Mouse (Mus musculus) large intestine, adult 2 months (tissue): ENCODE measurements around the gene Acss1. TPM values are rescaled to one million over a fixed set of nuclear protein-coding genes. Genes with fewer than 3 reads are reported as not detected.

Experiments
- DNase-seq: peaks from one replicate; pipeline ENCODE4 v3.0.0-alpha.2; 2012; ENCODE audit warnings: low read depth, low spot score
- WGBS: fragments of 180-500 bp; shearing (Covaris S2); methylation state at CpG from one replicate; pipeline ENCODE4 v1.1.7; 2018; 5-methylcytosine and 5-hydroxymethylcytosine counted together
- polyA plus RNA-seq: library from polyadenylated mRNA; depleted of rRNA; stranded (reverse); fragments of >200 nt; gene quantifications from 2 replicates; pipeline ENCODE4 v1.2.3, GENCODE M21; 2012

Acss1 gene
- polyA plus RNA-seq, 1 experiment: 51.6 TPM

DNA sequence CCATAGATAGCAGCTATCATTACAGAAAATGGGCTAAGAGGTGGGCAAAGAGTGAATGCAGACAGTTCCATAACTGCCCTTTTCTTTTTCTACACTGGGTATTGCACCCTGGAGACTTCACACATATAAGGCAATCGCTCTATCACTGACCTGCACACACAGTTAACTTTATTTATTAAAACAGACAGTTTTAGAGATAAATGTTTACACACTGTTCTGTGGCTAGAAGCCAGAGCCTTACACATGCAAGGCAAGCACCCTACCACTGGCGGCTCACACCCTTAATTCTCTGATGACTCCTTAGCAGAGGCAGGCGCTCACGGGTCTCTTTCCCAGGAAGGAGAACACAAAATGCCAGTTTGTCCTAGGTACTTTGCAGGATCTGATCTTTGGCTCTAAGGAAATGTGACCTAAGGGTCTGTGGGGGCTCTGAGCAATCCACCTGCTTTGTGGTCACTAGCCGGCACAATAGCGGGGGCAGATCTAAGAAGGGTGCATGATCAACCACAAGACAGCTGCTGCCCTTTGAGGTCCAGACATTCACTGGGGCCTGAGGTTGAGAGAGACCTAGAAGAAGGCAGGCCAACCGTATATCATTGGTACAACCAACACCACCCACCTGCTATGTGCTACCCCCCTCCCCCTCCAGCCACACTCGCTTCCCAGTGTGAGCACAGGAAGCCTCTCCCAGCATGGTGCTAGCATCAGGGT lies 21.7 kb downstream of the Acss1 start:
- WGBS: 72% methylated on average over 8 of the region's 8 CpGs
- DNase-seq: no peak

DNA sequence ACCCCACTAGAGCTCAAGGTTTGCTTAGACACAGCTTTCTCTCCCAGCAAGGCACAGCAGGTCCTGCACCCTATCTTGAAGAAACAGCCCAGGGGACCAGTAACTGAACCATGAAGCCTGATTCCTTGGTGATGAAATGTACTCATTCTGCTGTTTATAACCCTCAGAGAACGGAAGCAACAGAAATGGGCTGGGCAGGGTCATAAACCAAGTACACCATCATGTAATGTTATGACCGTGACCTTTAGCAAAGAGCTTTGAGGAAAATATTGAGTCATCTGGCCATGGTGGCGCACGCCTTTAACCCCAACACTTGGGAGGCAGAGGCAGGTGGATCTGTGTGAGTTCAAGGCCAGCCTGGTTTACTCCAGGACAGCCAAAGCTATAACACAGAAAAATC lies 23.1 kb downstream of the Acss1 start:
- WGBS: 23% methylated on average over 4 of the region's 4 CpGs
- peak; percentile 87 for DNase-seq

DNA sequence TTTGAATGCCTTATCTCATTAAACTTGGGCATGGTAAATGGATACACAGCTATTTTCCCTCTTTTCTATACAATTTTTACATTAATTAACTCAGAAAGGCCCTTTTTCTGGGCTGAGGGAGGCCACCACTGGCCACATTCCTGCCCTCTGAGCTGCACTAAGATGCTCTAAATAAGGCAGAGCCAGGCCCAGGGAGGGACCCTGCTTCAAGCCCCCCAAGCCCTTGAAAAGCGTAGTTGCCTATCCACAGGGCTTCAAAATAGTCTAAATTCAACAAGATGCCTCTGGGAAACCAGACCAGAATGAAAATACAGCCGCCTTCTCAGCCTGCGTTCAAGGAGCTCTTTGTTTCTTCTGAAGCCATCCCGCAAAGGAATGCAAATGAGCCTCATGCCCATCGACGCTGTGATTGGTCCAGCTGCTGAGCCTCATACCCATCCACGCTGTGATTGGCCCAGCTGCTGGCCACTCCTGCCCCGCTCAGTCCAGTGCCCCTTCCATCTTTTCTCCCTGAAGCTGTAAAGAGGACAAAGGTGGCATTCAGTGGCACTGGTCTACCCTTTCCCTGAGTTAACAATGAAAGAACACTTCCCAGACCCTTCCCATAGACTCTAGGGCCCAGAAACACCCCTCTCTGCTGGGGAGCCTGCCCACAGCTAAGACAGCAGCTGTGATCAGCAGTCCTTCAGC lies 24.4 kb downstream of the Acss1 start:
- WGBS: 87% methylated on average over 8 of the region's 8 CpGs
- no peak for DNase-seq

DNA sequence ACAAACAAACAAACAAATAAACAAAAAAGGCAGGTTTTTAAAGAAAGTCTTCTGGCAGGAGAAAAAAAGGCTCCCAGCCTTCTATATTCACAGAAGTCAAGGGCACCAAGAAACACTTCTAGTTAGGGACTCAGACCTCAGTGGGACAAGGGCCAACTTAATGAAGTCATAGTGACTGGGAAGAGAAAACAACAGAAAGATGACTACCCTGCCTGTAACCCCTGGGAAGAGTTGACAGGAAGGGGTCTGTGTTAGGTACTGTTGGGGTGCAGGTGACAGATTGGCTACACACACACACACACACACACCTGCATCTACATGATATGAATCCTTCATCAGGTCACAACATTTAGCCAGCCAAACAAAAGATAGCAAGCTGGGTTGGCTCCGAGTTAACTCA lies 25.1 kb downstream of the Acss1 start:
- no peak for DNase-seq
- WGBS: 93% methylated on average over 1 of the region's 1 CpGs

DNA sequence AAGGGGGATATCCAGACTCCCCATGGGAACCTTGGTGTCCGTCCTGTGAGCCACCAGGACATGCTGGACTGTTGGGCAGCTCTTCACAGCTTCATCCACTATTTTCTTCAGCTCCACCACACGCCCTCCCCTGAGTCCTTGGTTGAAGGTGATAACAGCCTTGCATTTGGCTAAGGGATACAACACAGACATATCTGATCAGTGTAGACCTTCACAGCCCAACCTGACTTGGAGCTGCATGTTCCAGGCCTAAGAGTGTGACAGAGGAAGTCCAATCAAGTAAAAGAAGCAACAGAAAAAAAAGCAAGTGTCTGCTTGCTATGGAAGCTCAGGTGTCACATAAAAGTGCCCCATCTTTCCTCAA lies 29.9 kb downstream of the Acss1 start:
- DNase-seq: no peak
- WGBS: 81% methylated on average over 2 of the region's 2 CpGs

DNA sequence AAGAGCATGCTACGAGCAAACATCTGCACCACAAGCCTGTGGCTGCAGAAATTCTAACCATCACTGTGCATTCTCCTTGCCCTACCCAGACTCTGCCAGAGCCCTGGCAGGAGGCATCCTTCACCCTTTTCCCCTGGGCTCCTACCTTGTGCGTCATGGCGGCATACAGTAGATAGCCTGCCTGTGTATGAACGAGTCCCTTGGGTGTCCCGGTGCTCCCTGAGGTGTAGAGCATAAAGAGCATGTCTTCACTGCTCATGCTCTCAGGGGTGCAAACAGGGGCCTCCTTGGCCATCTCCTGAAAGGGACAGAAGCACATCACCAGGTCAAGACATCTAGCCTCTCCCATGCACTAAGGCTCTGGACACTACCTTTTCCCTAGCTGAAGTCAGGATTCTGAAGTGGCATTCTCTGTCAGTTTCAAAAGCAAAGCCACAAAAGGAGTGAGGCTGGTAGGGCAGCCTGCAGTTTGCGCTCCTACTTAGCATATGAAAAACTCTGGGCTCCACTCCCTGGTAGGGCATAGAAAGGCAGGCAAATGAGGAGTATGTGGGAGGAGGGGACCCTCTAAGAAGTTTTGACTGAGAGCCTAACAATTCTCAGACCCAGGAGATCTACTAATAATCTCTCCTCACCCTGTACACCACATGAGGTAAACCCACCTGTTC lies 30.5 kb downstream of the Acss1 start:
- WGBS: 90% methylated on average over 6 of the region's 6 CpGs
- no peak for DNase-seq

DNA sequence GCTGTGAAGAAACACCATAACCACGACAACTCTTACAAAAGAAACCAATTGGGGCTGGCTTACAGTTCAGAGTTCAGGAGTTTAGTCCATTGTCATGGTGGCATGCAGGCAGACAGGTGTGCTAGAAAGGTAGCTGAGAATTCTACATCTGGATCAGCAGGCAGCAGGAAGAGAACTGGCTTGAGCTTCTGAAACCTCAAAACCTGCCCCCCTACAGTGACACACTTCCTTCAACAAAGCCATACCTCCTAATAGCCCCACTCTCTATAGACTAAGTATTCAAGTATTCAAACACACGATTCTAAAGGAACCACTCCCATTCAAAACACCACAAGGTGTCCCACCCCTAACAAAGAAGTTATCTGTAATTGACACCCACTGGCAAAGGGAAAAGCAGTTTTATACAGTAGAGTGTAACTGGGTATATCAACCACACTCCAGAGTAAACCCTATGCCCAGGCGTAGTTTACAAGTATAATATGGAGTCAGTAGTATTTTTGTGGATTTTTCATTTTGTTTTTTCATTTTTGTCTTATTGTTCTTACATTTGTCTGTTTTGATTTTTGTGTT lies 32.3 kb downstream of the Acss1 start:
- no peak for DNase-seq
- WGBS: 56% methylated on average over 3 of the region's 3 CpGs

DNA sequence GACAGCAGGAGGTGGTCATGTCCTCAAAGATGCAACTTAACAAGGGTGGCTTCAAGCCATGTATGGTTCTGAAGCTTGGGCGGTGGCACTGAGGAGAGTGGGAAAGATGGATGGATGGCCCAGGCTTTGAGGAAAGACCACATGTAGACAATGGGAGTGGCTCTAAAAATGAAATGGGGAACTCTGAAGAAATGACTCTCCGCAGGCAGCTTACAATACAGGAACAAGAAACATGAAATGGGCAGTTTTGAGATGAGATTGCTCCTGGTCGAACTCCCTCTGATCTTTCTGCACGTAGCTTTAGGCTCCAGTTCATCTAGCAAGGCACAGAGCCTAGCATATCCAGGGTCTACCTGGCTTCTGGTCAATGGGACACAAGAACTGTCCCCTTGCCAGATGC lies 39.0 kb downstream of the Acss1 start:
- DNase-seq: no peak
- WGBS: 85% methylated on average over 4 of the region's 4 CpGs

DNA sequence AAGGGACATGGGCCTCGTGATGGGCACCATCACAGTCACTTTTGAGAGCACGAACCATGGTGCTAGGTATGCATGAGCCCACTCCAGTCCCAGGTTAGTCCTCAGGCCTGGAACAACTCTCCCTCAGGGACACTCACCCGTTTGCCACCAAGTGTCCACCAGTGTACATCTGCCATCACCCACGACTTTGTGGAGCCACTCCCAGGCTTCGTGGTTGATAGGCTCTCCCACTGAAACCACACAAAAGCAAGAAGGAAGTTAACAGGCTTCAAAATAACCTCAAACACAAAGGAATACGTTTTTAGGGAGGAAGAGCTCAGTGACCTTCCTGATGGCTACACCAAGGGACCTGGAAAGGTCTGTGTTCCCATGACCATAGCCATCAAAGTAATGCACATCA lies 41.2 kb downstream of the Acss1 start:
- WGBS: 57% methylated on average over 6 of the region's 6 CpGs

DNA sequence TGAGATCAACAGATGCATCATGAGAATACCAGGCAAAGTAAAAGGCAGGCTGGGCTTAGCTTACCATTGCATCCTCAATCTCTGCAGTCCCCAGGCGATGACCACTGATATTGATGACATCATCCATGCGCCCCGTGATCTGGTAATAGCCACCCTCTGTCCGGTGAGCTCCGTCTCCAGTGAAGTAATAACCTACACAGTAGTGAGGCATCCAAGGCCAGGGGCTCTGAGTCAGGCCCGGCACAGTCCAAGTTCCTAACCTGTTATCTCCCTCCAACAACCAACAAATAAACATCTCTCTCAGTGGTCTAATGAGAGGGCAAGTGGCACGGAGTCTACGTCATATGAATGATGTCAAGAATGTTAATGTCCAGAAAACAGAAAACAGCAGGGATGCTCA lies 43.4 kb downstream of the Acss1 start:
- WGBS: 90% methylated on average over 8 of the region's 8 CpGs
- DNase-seq: no peak

More for the DNA sequence above, 41.2 kb downstream of the Acss1 start:
- DNase-seq: no peak

DNA sequence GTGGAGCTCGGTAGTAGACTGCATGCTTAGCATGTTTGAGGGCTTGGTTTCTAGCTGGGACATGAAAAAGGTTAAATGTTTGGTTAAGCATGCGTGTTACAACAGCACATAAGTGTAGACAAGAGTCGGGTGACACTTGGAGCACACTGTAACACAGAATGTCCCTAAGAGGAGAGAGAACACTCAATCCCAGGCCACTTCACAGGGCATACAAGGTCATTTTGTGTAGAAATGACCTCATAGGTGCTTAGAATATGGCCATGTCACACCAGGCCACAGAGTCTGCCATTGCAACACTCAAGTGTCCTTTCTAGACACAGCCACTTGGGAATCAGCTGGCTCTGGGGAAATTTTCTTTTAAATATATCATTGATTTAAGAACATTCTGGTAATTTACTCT lies 44.3 kb downstream of the Acss1 start:
- 87% methylated on average over 3 of the region's 3 CpGs for WGBS
- DNase-seq: no peak

DNA sequence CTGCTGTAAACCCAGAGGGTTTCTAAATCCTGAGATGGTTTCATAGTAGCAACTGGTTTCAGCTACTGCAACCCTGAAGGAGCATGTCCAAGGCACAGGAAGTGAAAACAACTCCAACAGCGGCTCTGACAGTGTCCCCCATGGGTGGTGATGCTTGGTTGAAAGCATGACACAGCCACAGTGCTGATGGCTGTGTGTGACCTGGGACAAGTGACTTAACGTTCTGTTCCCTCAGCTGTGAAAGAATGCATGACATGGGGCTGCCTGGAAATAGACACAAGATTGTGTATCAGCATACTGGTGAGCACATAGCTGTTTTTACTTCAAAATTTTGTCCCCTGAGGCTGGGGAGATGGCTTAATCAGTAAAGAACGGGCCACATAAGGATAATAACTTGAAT lies 46.6 kb downstream of the Acss1 start:
- 67% methylated on average over 3 of the region's 3 CpGs for WGBS
- DNase-seq: no peak

DNA sequence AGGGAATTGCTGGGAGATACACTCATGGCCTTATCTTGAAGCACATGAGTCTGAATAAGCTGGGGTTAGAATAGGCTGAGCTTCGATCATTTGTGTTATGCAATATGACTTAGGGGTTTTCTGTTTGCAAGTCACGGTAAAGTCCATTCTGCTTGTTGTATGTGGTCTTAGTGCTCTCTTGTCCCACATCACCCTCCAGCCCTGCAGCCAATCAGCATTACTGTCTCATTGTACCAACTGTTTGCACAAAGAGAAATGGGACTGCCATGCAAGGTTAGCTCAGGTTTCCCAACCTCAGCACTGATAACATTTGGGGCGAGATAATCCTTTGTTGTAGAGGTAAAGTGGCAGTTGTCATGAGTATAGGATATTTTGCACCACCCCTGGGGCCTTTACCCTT lies 58.2 kb downstream of the Acss1 start:
- no peak for DNase-seq
- WGBS: 61% methylated on average over 3 of the region's 3 CpGs

DNA sequence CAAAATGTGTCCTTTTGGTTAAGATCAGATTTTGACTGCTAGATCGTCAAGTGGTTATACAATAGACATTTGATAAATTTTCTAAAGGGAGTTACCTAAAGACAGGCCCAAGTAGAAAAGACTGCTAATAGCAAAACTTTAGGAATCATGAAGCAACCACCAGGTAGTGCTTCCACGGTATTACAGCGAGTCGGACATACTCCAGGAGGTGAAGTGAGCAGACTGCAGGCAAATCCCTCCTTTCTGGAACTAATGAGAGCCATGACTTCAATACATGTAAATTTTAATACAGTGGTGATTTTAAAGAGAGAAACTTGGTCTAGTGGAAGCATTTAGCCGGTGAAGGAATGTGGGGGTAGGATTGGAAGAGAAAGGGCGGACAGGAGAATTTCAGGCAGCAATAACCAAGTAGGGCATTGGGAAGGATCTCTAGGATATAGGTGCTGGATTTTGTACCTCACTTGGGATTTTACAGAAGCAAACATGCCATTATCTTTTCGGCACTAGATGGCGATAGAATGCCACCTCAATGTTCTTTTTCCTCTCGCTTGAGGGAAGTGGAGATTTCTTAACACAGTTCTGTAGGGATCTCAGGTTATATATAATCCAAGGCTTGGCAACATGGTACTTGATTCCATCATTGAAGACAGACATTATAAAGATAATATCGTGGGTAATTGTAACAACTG lies 59.3 kb downstream of the Acss1 start:
- DNase-seq: peak; percentile 75
- under 1% methylated on average over 10 of the region's 10 CpGs for WGBS

DNA sequence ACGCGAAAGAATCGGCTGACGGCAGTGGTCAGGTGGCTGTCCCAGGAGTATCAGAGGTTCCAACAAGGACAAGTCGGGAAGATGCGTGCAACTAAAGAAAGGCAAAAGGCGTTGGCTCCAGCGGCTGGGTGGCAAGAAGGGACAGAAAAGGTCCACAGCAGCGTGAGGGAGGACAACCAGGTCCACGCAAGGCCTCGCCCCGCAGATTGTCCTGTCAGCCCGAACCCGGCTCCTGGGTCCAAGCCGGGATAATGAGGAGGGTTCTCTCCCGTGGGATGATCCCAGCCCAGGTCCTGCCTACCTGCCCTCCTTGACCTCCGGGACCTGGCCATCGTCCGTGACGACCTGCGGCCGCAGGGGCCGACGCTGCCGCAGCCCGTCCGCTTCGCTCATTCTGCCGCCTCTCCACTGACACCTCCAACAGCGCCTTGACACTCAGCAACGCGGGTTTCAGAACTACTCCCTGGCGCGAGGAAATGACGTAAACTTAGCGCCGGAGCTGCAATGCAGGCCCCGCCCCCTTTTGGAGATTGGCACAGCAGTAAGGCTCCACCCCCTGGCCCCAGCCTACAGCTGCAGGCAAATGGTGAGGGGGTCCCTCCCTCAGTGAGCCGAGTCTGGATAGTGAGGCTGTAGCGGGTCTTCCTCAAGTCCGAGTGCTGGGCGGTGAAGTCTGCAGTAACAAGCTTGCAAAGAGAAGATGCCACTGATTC lies 60.1 kb downstream of the Acss1 start, which contains the start of gene Apmap:
Gene Apmap, minus strand, starts transcription at position 481 of the 713 bp plus-strand sequence.
- under 1% methylated on average over 42 of the region's 42 CpGs for WGBS
- peak; percentile 89 for DNase-seq

DNA sequence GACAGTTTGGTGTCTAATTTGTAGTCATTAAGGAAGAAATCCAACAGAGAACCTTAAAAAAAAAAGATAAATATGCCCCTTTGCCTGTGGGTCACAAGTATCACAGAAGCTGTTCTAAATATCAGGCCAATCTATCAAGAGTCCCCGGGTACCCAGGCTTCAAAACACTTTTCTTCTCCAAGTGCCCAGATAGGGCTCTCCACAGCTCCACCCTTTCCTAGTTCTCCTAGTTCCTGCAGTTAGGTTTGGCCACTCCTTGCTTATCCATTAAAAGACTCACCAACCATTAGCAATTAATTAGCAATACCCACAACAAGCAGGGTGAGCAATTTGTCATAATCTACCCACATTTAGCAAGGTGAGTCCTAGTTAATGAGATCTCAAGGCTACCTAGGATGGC lies 61.2 kb downstream of the Acss1 start:
- 49% methylated on average over 1 of the region's 1 CpGs for WGBS
- no peak for DNase-seq

DNA sequence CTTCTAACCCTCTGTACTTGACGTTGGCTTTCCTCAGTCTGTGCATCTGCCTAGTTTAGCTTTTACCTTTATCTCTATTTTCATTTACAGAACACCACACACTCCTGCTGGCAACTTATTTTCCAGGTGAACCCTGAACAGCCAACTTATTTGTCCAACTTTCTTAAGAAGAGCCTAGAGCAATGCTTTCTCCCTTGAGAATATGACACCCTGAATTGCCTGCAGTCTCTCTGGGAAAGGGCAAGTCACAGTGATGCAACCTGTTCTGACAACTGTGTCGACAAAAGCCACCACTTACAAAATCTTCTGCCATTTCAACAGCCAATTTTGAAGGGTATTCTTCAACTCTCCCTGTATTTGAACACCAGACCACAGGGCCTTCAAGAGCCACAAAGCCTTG lies 63.5 kb downstream of the Acss1 start:
- 73% methylated on average over 2 of the region's 2 CpGs for WGBS
- no peak for DNase-seq

DNA sequence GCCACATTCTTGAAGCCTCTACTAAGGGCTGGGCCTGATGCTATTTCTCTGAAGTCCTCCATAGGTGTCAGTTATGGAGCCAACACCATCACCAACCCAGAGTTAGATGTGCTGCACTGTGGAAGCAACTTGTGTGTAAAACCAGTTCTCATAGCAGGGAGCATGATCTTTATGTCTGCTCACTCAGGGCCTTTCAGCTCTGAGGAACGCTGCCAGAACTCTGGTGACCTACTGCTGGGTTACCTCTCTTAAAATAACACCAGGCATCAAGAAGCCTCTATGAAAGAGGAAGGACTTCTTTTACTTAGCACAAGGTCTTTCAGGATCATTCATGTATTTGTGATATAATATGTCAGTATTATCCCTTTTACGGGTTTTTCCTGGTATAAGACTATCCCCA lies 66.1 kb downstream of the Acss1 start:
- no peak for DNase-seq
- 79% methylated on average over 2 of the region's 2 CpGs for WGBS

DNA sequence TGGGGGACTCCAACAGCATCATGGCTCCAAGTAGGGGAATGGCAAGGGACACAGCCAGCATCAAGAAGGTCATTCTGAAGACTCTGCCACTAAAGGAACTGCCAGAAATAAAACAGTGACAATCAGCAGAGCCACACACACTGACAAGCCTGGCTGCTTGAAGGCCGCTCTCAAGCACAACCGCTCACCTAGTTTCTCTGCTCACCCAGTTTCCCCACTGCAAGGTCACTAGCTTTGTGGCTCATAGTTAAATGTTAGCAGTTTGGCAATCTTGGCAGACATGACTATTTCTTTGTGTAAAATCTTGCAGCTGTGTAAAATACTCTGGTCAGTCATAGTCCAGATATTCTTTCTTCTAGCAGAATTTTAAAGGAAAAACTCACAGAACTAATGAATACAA lies 68.0 kb downstream of the Acss1 start:
- 91% methylated on average over 2 of the region's 2 CpGs for whole genome bisulfite sequencing

More for the DNA sequence above, 68.0 kb downstream of the Acss1 start:
- DNase-seq: no peak
